In the genomic region with DNA sequence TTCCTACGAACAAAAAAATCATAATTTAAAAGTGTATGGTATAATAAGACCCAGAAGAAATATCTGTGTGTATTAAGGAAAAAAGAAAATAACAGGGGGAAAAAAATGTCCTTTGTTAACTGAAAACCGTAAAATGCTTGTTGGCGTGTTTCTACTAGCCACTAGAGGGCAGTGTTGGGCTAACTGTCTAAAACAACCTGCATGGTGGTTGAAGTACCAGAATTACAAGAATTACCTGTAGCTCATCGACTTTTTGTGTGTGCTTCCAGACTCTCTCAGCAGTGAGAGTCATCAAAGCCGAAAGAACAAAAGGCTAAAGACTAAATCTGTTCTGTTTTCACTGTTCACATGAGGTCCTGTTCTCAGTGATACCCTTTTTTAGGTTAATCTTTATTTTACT, we compare ENCODE assay signal across 8 mouse cellular contexts. TPM values are rescaled to one million over a fixed set of nuclear protein-coding genes. Genes with fewer than 3 reads are reported as not detected.
DNase-seq lines count a peak whose midpoint lies in the region; ATAC-seq lines count a peak whose summit lies in the region.

No protein-coding gene starts in this region.

- H3K4me3 ChIP-seq in intestine, embryonic 15.5 days (replicated peaks), result no peak overlapping the region
- H3K4me3 ChIP-seq in intestine, embryonic 16.5 days (ENCODE audit: low read length), result no peak overlapping the region
- no peak overlapping the region for H3K4me3 ChIP-seq in neural tube, embryonic 13.5 days

- H3K4me1 ChIP-seq in intestine, embryonic 15.5 days (replicated peaks), result no peaks in the 10 kb centered on the region
- no peaks in the 10 kb centered on the region for H3K4me1 ChIP-seq in intestine, embryonic 16.5 days (ENCODE audit: control insufficient read depth, insufficient read depth, low read length)
- no peaks in the 10 kb centered on the region for H3K4me1 ChIP-seq in neural tube, embryonic 13.5 days (replicated peaks)

- H3K9me3 ChIP-seq in intestine, embryonic 15.5 days, result no peaks in the 10 kb centered on the region
- no peaks in the 10 kb centered on the region for H3K9me3 ChIP-seq in intestine, embryonic 16.5 days (ENCODE audit: control insufficient read depth, low read length)
- H3K9me3 ChIP-seq in neural tube, embryonic 13.5 days, result no peaks in the 10 kb centered on the region

- no peaks in the 10 kb centered on the region for H3K36me3 ChIP-seq in intestine, embryonic 15.5 days
- no peaks in the 10 kb centered on the region for H3K36me3 ChIP-seq in intestine, embryonic 16.5 days (ENCODE audit: control insufficient read depth, insufficient read depth, low read length)
- no peaks in the 10 kb centered on the region for H3K36me3 ChIP-seq in neural tube, embryonic 13.5 days

- no peak overlapping the region for H3K27ac ChIP-seq in intestine, embryonic 15.5 days
- no peak overlapping the region for H3K27ac ChIP-seq in intestine, embryonic 16.5 days (ENCODE audit: low read length)
- no peak overlapping the region for H3K27ac ChIP-seq in neural tube, embryonic 13.5 days (replicated peaks)

- no peaks in the 10 kb centered on the region for H3K27me3 ChIP-seq in intestine, embryonic 15.5 days (replicated peaks)
- no peaks in the 10 kb centered on the region for H3K27me3 ChIP-seq in intestine, embryonic 16.5 days (replicated peaks; ENCODE audit: control insufficient read depth, insufficient read depth, low read length)
- no peaks in the 10 kb centered on the region for H3K27me3 ChIP-seq in neural tube, embryonic 13.5 days

- 18% methylated on average over 5 of the region's 5 CpGs for WGBS in intestine, embryonic 15.5 days
- WGBS in intestine, embryonic 16.5 days, result 13% methylated on average over 5 of the region's 5 CpGs
- 4% methylated on average over 5 of the region's 5 CpGs for WGBS in large intestine, adult 2 months
- WGBS in neural tube, embryonic 13.5 days, result 23% methylated on average over 5 of the region's 5 CpGs

- peak; percentile 57; the same call in 1 of the 2 replicates for ATAC-seq in intestine, embryonic 15.5 days
- no peak; the same call in 1 of the 2 replicates for ATAC-seq in intestine, embryonic 16.5 days
- peak; percentile 70 for ATAC-seq in CD4-positive, CD25-positive, alpha-beta regulatory T cell, adult 4 months
- peak; percentile 76; the same call in 1 of the 2 replicates for ATAC-seq in neural tube, embryonic 13.5 days (ENCODE audit: low read depth)

- no peak overlapping the region for H3K9ac ChIP-seq in intestine, embryonic 15.5 days
- no peak overlapping the region for H3K9ac ChIP-seq in intestine, embryonic 16.5 days (ENCODE audit: low read depth, low read length)
- no peak overlapping the region for H3K9ac ChIP-seq in neural tube, embryonic 13.5 days

- DNase-seq in ZHBTc4 (ENCODE audit: low read depth, low spot score), result peak; percentile 77
- peak; percentile 14 for DNase-seq in fibroblast of lung, adult 2 months (ENCODE audit: low read depth)
- peak; percentile 45 for DNase-seq in large intestine, adult 2 months (ENCODE audit: low read depth, low spot score)
- no peak for DNase-seq in urinary bladder, postnatal 4 days (ENCODE audit: low spot score in 2 of 2)

- H3K4me2 ChIP-seq in intestine, embryonic 15.5 days (replicated peaks), result no peak overlapping the region
- H3K4me2 ChIP-seq in intestine, embryonic 16.5 days (ENCODE audit: low read depth, low read length), result no peak overlapping the region
- H3K4me2 ChIP-seq in neural tube, embryonic 13.5 days, result no peak overlapping the region

RNA-seq across cellular contexts. Expression of a gene that starts 20.6 kb away (rescaled TPM):
- 30.3 TPM in 2 replicates for polyA plus RNA-seq in intestine, embryonic 15.5 days (2015; fragmentation: Nextera tagmentation; extraction: Ambion mirVana)
- polyA plus RNA-seq in intestine, embryonic 16.5 days (2015; fragmentation: Nextera tagmentation; extraction: Ambion mirVana), result 26.7 and 26.8 TPM in 2 replicates
- polyA plus RNA-seq in CD4-positive, CD25-positive, alpha-beta regulatory T cell, adult 4 months (2017; shearing (Covaris generic)), result 10 to 100 TPM; 13.9 to 18.3 TPM
- 21.4 and 23.7 TPM in 2 replicates for polyA plus RNA-seq in large intestine, adult 2 months (2012; rRNA removed)
- 32.6 and 34.2 TPM in 2 replicates for polyA plus RNA-seq in neural tube, embryonic 13.5 days (2015; fragmentation: Nextera tagmentation; extraction: Ambion mirVana)

Comparison
In these comparisons a context has a peak if more than half of its experiments do, and no peak if none do; other contexts are left out.
1. DNase-seq: peak in ZHBTc4 (single experiment), fibroblast of lung, adult 2 months (single experiment) and large intestine, adult 2 months (single experiment); none in urinary bladder, postnatal 4 days (0 of 2).